Mouse (Mus musculus) embryonic facial prominence, embryonic 11.5 days (tissue): Measurements from ENCODE around the gene Etv6. TPM values are rescaled to one million over a fixed set of nuclear protein-coding genes. Genes with fewer than 3 reads are reported as not detected.
A peak's percentile ranks its signal among the peaks of the same experiment; 100 is the strongest.

ENCODE experiments used
- ATAC-seq: fragments of 200-750 bp; cut with Nextera tagmentation; replicated peaks from 2 replicates; pipeline ENCODE4 v1.8.0; 2017; ENCODE audit warnings: low read depth; ENCODE audit not compliant: insufficient number of reproducible peaks, low FRiP score, low TSS enrichment
- DNase-seq: peaks from one replicate; pipeline ENCODE4 v3.0.0-alpha.2; 2015; ENCODE audit warnings: low spot score
- H3K27ac ChIP-seq: fragments of 300-500 bp; sonication (generic); replicated peaks from 2 replicates; pipeline ENCODE4 v1.5.1; 2014; ENCODE audit warnings: mild to moderate bottlenecking, low read depth, low read length, control low read depth
- H3K27me3 ChIP-seq: fragments of 300-500 bp; sonication (generic); 2 replicates; pipeline ENCODE4 v1.6.1; 2014; ENCODE audit warnings: mild to moderate bottlenecking, low read length, moderate library complexity, mixed read lengths; ENCODE audit not compliant: control insufficient read depth, insufficient read depth
- H3K36me3 ChIP-seq: fragments of 300-500 bp; sonication (generic); replicated peaks from 2 replicates; pipeline ENCODE4 v1.6.1; 2014; ENCODE audit warnings: low read depth, mild to moderate bottlenecking, low read length, moderate library complexity, mixed read lengths; ENCODE audit not compliant: control insufficient read depth, insufficient read depth
- H3K4me1 ChIP-seq: fragments of 300-500 bp; sonication (generic); 2 replicates; pipeline ENCODE4 v1.6.1; 2014; ENCODE audit warnings: low read length, mixed read lengths; ENCODE audit not compliant: control insufficient read depth, insufficient read depth
- H3K4me2 ChIP-seq: fragments of 300-500 bp; sonication (generic); 2 replicates; pipeline ENCODE4 v1.6.1; 2014; ENCODE audit warnings: low read depth, mild to moderate bottlenecking, control low read depth, low read length, moderate library complexity
- H3K4me3 ChIP-seq: fragments of 300-500 bp; sonication (generic); 2 replicates; pipeline ENCODE4 v1.5.1; 2014; ENCODE audit warnings: low read depth, low read length, control low read depth
- H3K9ac ChIP-seq: fragments of 300-500 bp; sonication (generic); replicated peaks from 2 replicates; pipeline ENCODE4 v1.6.1; 2014; ENCODE audit warnings: mild to moderate bottlenecking, control low read depth, low read length
- H3K9me3 ChIP-seq: fragments of 300-500 bp; sonication (generic); replicated peaks from 2 replicates; pipeline ENCODE4 v1.6.1; 2016; ENCODE audit warnings: mild to moderate bottlenecking, low read length, inconsistent platforms, mixed read lengths; ENCODE audit not compliant: control insufficient read depth
- WGBS: fragments of 180-500 bp; shearing (Covaris S2); extraction: QIAGEN DNeasy Blood & Tissue Kit; methylation state at CpG from one replicate; pipeline ENCODE4 v1.1.7; 2014; 5-methylcytosine and 5-hydroxymethylcytosine counted together
- polyA plus RNA-seq: library from polyadenylated mRNA; unstranded; fragments of >200 nt; fragmentation: Nextera tagmentation; extraction: Ambion mirVana; gene quantifications from 2 replicates; pipeline ENCODE4 v1.2.1, GENCODE M21; 2014

Gene Etv6
- polyA plus RNA-seq, 1 experiment from 2014 or later: 15.7 TPM

DNA sequence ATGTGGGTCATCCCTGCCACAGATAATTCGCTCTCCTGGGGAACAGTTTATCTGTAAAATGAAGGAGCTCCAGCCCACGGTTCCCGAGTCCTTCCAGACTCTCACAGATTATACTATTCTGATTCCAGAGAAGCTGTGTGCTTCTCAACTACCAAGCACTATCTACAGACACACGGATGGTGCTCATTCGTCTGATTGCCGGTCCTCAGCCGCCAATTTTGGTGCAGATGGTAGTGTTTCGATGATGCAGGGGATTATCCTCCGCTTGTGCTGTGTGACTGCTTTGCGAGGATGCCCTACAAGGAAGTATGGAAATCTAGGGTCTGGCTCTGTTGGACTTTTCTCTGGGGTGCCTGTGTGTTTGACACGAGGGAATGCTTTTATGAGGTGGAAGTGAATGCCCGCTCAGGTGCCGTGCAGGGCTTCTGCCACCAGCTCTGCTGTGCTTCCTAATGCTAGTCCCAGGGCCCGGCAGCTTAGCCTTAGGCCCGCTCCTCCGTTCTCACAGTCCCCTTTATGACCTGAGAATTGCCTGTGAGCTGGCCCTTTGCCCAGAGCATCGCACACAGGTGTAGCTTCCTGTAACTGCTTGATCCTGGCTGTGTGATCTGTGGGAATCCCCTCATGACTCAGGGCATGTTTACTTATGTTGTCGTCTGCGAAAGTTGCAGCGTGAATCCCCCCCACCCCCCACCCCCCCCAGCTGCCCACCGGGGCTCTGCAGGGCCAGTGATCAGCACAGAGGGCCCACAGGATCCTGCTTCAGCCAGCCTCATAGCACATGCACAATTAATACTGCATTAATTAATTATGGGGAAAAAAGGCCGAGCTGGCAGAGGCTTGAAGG, 112.3 kb downstream of the Etv6 start:
- Histone ChIP-seq H3K4me1 (peaks cover 3% of the 10 kb centered on the region; the same call in 1 of the 2 replicates), H3K4me2 (no peak overlapping the region), H3K27ac (no peak overlapping the region), H3K36me3 (no peaks in the 10 kb centered on the region), H3K4me3 (no peak overlapping the region), H3K27me3 (no peaks in the 10 kb centered on the region), H3K9ac (no peak overlapping the region), H3K9me3 (no peaks in the 10 kb centered on the region)
- DNase-seq (no peak), ATAC-seq (peak; percentile 37; the same call in 1 of the 2 replicates)
- WGBS: 68% methylated on average over 22 of the region's 22 CpGs

DNA sequence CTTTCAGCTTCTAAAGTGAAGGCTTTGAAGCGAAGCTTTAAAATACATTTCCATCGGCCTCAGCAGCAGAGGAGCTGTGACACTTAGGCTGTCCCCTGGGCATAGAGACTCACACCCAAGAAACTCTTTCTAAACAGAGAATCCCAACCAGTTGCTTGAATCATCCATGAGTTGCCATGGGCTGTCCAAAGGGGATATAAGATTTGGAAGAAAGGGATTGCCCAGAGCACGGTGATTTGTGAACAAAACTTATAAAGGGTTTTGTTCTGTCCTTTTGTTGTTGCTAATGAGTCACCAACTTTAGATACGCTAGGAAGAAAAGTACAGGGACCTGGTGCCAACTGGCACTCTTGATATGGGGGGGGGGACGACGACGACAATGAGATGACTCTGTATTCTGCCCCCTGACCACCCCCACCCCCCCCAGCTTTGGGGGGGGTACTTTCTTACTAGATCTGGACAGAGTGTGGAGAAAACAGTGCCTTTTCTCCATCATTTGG, 113.0 kb downstream of the Etv6 start:
- no peaks in the 10 kb centered on the region for H3K27me3 ChIP-seq
- H3K9me3 ChIP-seq: no peaks in the 10 kb centered on the region
- peaks cover 3% of the 10 kb centered on the region; the same call in 1 of the 2 replicates for H3K4me1 ChIP-seq
- WGBS: 78% methylated on average over 7 of the region's 7 CpGs
- H3K4me3 ChIP-seq: no peak overlapping the region
- DNase-seq (no peak), ATAC-seq (no peak)
- H3K36me3 ChIP-seq: no peaks in the 10 kb centered on the region
- no peak overlapping the region for H3K4me2 ChIP-seq
- no peak overlapping the region for H3K9ac ChIP-seq
- H3K27ac ChIP-seq: no peak overlapping the region

DNA sequence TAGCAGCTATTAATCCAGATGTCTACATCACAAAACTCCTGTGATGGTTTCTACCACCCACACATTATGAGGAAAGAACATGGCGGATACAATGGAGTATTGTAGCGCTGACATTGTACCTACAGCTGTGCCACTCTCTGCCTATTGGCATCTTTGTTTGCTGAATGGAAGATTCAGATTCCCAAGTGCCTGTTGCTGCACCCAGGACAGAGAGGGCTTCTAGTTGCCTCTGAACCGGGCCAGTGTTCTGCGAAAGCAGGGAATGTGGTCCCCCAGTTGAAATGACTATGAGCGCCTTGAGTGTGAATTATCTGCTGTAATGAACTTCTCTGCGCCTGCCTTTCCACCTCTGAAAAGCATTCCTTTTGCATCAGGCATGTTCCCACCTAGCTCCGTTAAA, 114.1 kb downstream of the Etv6 start:
- DNase-seq (no peak), ATAC-seq (no peak)
- Histone ChIP-seq H3K36me3 (no peaks in the 10 kb centered on the region), H3K4me3 (no peak overlapping the region), H3K4me2 (no peak overlapping the region), H3K27ac (no peak overlapping the region), H3K9me3 (no peaks in the 10 kb centered on the region), H3K27me3 (no peaks in the 10 kb centered on the region), H3K4me1 (peaks cover 3% of the 10 kb centered on the region; the same call in 1 of the 2 replicates), H3K9ac (no peak overlapping the region)
- 95% methylated on average over 7 of the region's 7 CpGs for WGBS

DNA sequence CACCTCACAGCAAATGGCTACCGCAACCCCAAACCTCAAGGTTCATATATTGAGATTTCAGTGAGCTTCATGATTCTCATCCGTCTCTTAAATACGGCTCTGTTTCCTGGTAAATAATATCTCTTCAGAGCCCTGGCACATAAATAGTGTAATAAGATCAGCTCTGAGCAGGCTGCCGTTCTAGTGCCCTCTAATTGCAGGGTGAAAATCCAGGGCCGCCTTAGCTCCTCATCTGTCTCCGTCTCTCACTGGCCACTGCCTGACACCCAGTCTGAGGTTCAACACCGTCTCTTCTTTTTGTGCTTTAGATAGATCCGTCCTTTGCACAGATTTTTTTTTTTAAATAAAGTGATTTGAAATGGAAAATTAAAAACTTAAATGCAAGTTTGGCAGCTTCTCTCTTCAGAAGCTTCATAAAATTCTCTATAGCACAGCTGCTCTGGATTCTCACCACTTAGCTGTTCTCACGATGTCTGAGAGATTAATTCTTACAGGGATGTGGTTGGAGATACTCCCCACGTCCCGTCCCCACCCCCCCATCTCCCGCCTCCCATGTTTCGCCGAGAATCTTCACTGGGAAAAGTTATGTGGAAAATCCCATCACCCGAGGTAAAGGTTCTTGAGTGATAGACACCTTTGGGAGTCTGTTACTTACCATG, 115.7 kb downstream of the Etv6 start:
- H3K9me3 ChIP-seq: no peaks in the 10 kb centered on the region
- H3K27ac ChIP-seq: no peak overlapping the region
- H3K4me3 ChIP-seq: no peak overlapping the region
- H3K36me3 ChIP-seq: no peaks in the 10 kb centered on the region
- no peaks in the 10 kb centered on the region for H3K27me3 ChIP-seq
- no peak overlapping the region for H3K4me2 ChIP-seq
- H3K9ac ChIP-seq: no peak overlapping the region
- no peak for DNase-seq
- peaks cover 3% of the 10 kb centered on the region; the same call in 1 of the 2 replicates for H3K4me1 ChIP-seq
- 0 out of 2 replicates have a peak, but pooled peaks have one; percentile 19 for ATAC-seq
- WGBS: 63% methylated on average over 15 of the region's 15 CpGs

DNA sequence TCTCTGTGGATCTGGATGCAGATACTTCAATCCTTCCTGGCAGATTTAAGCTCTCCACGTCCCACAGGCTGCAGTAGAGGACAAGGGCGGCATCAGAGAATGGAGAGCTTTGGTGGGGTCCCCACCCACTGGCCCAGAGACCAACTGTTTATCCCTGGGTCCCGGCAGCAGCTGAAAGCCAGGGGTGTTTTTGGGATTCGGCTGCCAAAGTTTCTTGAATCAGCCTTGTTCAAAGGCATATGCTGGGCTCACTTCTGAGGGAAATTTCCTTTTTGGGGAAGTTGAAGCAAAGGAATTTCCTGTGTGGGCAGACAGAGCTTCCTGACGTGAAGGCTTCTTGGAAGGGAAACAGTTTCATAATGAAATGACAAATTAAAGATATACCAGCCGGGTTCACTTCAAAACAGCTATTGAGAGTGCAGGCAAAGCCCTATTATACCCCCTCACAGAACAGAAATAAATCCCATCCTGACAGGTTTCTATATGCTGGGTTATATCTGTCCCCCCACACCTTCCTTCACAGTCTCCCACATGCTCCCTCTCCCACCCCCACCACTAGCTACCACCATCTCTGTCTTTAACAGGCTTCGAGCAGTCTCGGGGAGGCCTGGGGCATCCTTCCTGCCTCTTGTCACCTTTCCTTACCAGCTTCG, 116.5 kb downstream of the Etv6 start:
- Histone ChIP-seq H3K27ac (no peak overlapping the region), H3K9ac (no peak overlapping the region; the same call in 1 of the 2 replicates), H3K4me3 (no peak overlapping the region), H3K4me2 (no peak overlapping the region), H3K36me3 (no peaks in the 10 kb centered on the region), H3K27me3 (no peaks in the 10 kb centered on the region), H3K9me3 (no peaks in the 10 kb centered on the region), H3K4me1 (peaks cover 3% of the 10 kb centered on the region; the same call in 1 of the 2 replicates)
- 68% methylated on average over 9 of the region's 9 CpGs for WGBS
- ATAC-seq (no peak), DNase-seq (no peak)

DNA sequence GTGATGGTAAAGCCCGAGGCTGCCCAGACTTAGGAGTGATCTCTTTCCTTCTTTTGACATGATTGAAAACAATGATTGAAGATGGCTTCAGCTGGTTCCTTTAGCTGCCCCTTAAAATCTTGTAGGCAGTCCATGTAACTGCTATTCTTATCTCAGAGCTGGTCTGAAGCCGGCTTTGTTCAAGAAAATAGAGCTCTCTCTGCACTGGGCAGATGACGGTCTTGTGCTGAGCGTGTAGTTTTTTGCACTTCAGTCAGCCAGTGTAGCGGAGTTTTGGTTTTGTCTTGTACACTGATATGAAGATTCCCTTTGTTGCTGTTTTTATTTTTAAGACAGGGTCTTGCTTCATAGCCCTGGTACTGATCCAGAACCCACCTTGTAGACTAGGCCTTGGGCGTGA, 117.0 kb downstream of the Etv6 start:
- Histone ChIP-seq H3K4me1 (peaks cover 3% of the 10 kb centered on the region; the same call in 1 of the 2 replicates), H3K27me3 (no peaks in the 10 kb centered on the region), H3K4me3 (no peak overlapping the region), H3K9me3 (no peaks in the 10 kb centered on the region), H3K36me3 (no peaks in the 10 kb centered on the region), H3K27ac (no peak overlapping the region), H3K4me2 (no peak overlapping the region), H3K9ac (no peak overlapping the region)
- WGBS: 86% methylated on average over 6 of the region's 6 CpGs
- ATAC-seq (no peak), DNase-seq (no peak)

DNA sequence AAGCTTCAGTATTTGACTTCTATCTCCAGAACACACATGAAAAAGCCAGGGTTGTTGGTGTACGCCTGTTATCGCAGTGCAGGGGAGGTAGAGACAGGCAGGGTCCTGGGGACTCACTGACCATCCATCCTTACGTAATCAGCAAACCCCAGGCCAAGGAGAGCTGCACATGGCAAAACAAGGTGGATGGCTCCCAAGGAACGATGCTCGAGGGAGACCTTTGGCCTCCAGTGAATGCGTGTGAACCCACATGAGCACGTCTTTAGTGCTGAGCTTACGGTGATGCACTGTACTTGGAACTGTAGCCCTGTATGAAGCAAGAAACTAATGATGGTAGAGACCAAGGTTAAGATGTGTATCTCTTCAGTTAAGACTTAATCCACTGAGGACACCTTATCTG, 119.2 kb downstream of the Etv6 start:
- 89% methylated on average over 8 of the region's 8 CpGs for WGBS
- H3K9me3 ChIP-seq: no peaks in the 10 kb centered on the region
- no peak overlapping the region for H3K4me2 ChIP-seq
- H3K4me3 ChIP-seq: no peak overlapping the region
- H3K27me3 ChIP-seq: no peaks in the 10 kb centered on the region
- ATAC-seq (no peak), DNase-seq (no peak)
- H3K4me1 ChIP-seq: peaks cover 3% of the 10 kb centered on the region; the same call in 1 of the 2 replicates
- no peak overlapping the region for H3K9ac ChIP-seq
- no peaks in the 10 kb centered on the region for H3K36me3 ChIP-seq
- H3K27ac ChIP-seq: no peak overlapping the region
